Mouse (Mus musculus) liver, embryonic 12.5 days (tissue): ENCODE data around the gene Gimap5. TPM values are rescaled to one million over a fixed set of nuclear protein-coding genes. Genes with fewer than 3 reads are reported as not detected.

Source experiments
- ATAC-seq: fragments of 200-750 bp; cut with Nextera tagmentation; 2 replicates; pipeline ENCODE4 v1.8.0; 2017; ENCODE audit warnings: moderate number of reproducible peaks, mild to moderate bottlenecking, moderate library complexity
- H3K27ac ChIP-seq: fragments of 300-500 bp; sonication (generic); 2 replicates; pipeline ENCODE4 v1.5.1; 2016; ENCODE audit warnings: mild to moderate bottlenecking
- H3K27me3 ChIP-seq: fragments of 300-500 bp; sonication (generic); replicated peaks from 2 replicates; pipeline ENCODE4 v1.6.1; 2016; ENCODE audit warnings: mild to moderate bottlenecking, moderate library complexity
- H3K36me3 ChIP-seq: fragments of 300-500 bp; sonication (generic); 2 replicates; pipeline ENCODE4 v1.6.1; 2016; ENCODE audit warnings: mild to moderate bottlenecking, moderate library complexity
- H3K4me1 ChIP-seq: fragments of 300-500 bp; sonication (generic); 2 replicates; pipeline ENCODE4 v1.6.1; 2016
- H3K4me2 ChIP-seq: fragments of 300-500 bp; sonication (generic); 2 replicates; pipeline ENCODE4 v1.6.1; 2016; ENCODE audit warnings: mild to moderate bottlenecking, moderate library complexity
- H3K4me3 ChIP-seq: fragments of 300-500 bp; sonication (generic); 2 replicates; pipeline ENCODE4 v1.5.1; 2016; ENCODE audit warnings: mild to moderate bottlenecking, moderate library complexity
- H3K9ac ChIP-seq: fragments of 300-500 bp; sonication (generic); 2 replicates; pipeline ENCODE4 v1.6.1; 2016; ENCODE audit warnings: mild to moderate bottlenecking, moderate library complexity
- H3K9me3 ChIP-seq: fragments of 300-500 bp; sonication (generic); replicated peaks from 2 replicates; pipeline ENCODE4 v1.6.1; 2016; ENCODE audit warnings: mild to moderate bottlenecking, moderate library complexity
- WGBS: fragments of 180-500 bp; shearing (Covaris S2); methylation state at CpG from one replicate; pipeline ENCODE4 v1.1.7; 2016; ENCODE audit not compliant: insufficient replicate concordance; 5-methylcytosine and 5-hydroxymethylcytosine counted together
- polyA plus RNA-seq: library from polyadenylated mRNA; unstranded; fragments of >200 nt; fragmentation: Nextera tagmentation; extraction: Ambion mirVana; gene quantifications from 2 replicates; pipeline ENCODE4 v1.2.1, GENCODE M21; 2016

The Gimap5 gene
- polyA plus RNA-seq, 1 experiment from 2014 or later: 3.0 TPM

DNA sequence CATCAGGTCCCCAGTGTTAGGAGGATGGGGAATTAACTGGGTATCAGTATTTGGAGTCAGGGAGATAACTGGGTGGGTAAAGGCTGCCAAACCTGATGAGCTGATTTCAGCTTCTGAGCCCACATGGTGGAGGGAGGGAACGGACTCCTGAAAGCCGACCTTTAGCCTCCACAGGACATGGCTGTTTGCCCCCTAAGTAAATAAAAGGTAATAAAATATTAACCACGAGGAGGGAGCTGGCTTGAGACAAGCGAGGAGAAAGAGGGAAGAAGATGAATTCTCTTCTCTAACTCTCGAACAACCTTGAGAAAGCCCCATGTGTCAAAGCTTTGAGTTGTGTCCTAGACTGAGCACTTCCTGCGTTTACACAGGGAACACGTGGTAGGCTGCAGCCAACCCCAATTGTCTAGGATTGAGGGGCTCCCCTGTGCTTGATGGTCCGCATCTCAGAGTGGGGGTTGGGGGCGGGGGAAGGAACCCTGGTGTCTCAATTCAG, 4.2 kb upstream of the Gimap5 start:
- Histone ChIP-seq H3K4me2 (peak overlapping the region; percentile 62), H3K9ac (no peak overlapping the region), H3K9me3 (no peaks in the 10 kb centered on the region), H3K27ac (peak overlapping the region; percentile 67), H3K27me3 (peaks cover 7% of the 10 kb centered on the region; the same call in 1 of the 2 replicates), H3K36me3 (0 out of 2 replicates have a peak, but pooled peaks cover 9% of the 10 kb centered on the region), H3K4me1 (peaks cover 33% of the 10 kb centered on the region), H3K4me3 (no peak overlapping the region)
- ATAC-seq: peak; percentile 20; the same call in 1 of the 2 replicates
- 41% methylated on average over 9 of the region's 9 CpGs for WGBS

DNA sequence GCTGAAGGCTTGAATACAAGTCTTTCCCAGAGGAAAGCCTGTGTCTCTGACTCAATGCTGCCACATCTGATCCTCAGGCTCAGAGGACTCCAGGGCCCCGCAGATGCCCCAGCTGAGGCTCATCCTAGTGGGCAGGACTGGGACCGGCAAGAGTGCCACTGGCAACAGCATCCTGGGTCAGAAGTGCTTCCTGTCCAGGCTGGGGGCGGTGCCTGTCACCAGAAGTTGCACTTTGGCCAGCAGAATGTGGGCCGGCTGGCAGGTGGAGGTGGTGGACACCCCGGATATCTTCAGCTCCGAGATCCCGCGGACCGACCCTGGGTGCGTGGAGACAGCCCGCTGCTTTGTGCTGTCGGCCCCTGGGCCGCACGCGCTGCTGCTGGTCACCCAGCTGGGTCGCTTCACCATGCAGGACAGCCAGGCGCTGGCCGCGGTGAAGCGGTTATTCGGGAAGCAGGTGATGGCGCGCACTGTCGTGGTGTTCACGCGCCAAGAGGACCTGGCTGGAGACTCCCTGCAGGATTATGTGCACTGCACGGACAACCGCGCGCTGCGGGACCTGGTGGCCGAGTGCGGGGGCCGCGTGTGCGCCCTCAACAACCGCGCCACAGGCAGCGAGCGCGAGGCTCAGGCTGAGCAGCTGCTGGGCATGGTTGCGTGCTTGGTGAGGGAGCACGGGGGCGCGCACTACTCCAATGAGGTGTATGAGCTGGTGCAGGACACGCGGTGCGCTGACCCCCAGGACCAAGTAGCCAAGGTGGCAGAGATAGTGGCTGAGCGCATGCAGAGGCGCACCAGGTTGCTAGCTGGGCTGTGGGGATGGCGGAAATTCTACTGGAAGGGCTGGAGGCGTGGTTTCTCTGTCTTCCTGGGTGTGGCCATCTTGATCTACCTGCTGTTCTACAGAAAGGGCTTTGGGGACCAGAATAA, 3.3 kb upstream of the Gimap5 start:
- Histone ChIP-seq H3K9ac (peak overlapping the region; percentile 42; the same call in 1 of the 2 replicates), H3K36me3 (0 out of 2 replicates have a peak, but pooled peaks cover 9% of the 10 kb centered on the region), H3K4me2 (peak overlapping the region; percentile 62), H3K27ac (peak overlapping the region; percentile 56), H3K4me3 (peak overlapping the region; percentile 40), H3K27me3 (peaks cover 7% of the 10 kb centered on the region; the same call in 1 of the 2 replicates), H3K4me1 (peaks cover 40% of the 10 kb centered on the region), H3K9me3 (no peaks in the 10 kb centered on the region)
- WGBS: 43% methylated on average over 52 of the region's 52 CpGs
- peak; percentile 55; the same call in 1 of the 2 replicates for ATAC-seq

DNA sequence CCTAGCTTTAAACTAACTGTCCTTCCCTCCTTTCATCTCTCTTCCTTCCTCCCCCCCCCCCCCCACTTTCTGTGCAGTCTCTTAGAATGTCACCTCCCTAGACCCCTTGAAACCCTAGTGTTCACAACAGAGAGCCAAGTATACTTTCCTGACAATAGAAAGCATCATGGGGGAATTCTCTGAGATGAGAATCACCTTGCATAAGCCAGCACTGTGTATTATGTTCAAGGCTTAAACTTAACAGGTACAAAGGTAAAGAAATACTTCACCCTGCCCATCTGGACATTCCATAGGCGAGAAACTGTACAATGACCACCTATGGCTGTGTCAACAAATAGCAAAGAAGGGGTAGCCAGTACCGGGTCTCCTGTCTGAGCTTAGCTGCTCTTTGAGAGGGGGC, 507 bp upstream of the Gimap5 start:
- peaks cover 7% of the 10 kb centered on the region; the same call in 1 of the 2 replicates for H3K27me3 ChIP-seq
- H3K4me2 ChIP-seq: 0 out of 2 replicates have a peak overlapping the region, but pooled peaks have one; percentile 32
- H3K9me3 ChIP-seq: no peaks in the 10 kb centered on the region
- H3K9ac ChIP-seq: no peak overlapping the region
- WGBS: 24% methylated on average over 2 of the region's 2 CpGs
- H3K4me1 ChIP-seq: peaks cover 37% of the 10 kb centered on the region
- H3K27ac ChIP-seq: 0 out of 2 replicates have a peak overlapping the region, but pooled peaks have one; percentile 48
- H3K36me3 ChIP-seq: 0 out of 2 replicates have a peak, but pooled peaks cover 9% of the 10 kb centered on the region
- 0 out of 2 replicates have a peak, but pooled peaks have one; percentile 21 for ATAC-seq
- no peak overlapping the region for H3K4me3 ChIP-seq

DNA sequence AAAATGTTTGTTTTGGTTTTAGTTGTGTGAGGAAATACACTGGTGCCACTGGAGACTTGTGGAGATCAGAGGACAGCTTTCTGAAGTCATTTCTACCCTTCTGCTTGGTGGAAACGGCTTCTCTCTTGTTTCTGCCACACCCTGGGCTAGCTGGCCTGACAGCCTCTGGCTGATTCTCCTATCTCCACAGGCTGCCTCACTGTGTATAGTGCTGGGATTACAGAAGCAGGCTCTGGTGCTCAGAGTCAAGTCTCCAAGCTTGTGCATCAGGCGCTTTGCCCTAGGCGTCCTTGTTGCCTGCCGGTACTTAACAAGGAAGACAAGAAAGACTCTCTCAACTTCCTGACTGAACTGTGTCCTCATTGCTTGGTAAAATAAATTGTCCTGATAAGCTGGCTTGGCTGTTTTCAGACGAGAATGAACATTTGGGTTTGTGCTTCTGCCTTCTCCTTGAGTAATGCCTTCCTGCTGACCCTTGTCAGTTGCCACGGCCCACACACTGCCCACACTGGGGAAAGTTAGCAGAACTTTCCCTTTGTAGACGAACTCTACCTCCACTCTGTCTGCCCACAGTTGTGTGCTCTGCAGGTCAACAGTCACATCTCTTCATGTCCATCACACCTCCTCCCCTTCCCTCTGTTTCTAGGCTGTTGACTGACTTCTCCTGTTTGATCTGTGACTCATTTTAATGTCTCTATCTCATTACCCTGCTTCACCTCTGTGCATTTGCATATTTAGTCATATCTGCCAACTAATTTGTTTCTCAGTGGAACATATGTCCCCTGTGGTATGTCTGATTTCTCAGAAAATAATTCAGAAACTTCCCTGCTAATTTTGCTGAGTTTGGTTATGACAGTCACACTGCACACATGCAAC, 1.3 kb downstream of the Gimap5 start:
- Histone ChIP-seq H3K36me3 (0 out of 2 replicates have a peak, but pooled peaks cover 8% of the 10 kb centered on the region), H3K27ac (peak overlapping the region; percentile 32), H3K4me3 (no peak overlapping the region), H3K9ac (no peak overlapping the region), H3K4me2 (peak overlapping the region; percentile 10; the same call in 1 of the 2 replicates), H3K4me1 (peaks cover 26% of the 10 kb centered on the region; the same call in 1 of the 2 replicates), H3K27me3 (peaks cover 6% of the 10 kb centered on the region; the same call in 1 of the 2 replicates), H3K9me3 (no peaks in the 10 kb centered on the region)
- 30% methylated on average over 7 of the region's 7 CpGs for WGBS
- no peak for ATAC-seq

DNA sequence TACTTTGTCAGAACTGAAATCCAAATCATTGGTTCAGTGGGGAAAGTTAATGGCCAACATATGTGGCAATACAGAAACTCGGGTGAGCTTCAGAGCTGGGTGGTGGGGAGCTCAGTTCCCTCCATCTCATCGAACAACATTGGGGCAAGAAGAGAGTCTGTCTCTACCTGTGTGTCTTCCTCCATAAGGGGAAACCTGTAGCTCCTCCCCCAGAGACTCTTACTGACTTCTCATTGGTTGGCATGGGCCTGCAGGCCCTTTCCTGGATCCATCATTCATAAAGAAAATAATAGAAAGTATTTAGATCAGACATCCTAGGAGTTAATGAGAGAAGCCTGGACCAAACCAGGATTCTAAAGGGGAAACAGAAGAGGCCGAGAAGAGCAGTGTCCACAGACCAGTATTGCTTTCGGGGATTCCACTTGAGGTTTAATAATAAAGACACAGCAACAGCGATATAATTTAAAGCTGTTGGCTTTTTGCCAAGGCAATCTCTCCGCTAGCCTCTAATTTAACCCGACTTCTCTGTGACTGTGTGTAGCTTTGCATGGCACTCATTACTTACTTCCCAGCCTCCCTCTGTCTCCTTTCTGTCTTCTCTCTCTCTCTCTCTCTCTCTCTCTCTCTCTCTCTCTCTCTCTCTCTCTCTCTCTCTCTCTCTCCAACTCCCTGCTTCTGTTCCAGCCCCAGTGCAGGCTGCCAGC, 17.7 kb downstream of the Gimap5 start:
- Histone ChIP-seq H3K4me2 (no peak overlapping the region), H3K27ac (no peak overlapping the region), H3K27me3 (no peaks in the 10 kb centered on the region), H3K36me3 (no peaks in the 10 kb centered on the region), H3K9me3 (peaks cover 6% of the 10 kb centered on the region; the same call in 1 of the 2 replicates), H3K4me3 (no peak overlapping the region), H3K9ac (no peak overlapping the region), H3K4me1 (no peaks in the 10 kb centered on the region)
- WGBS: 82% methylated on average over 7 of the region's 7 CpGs
- ATAC-seq: no peak

DNA sequence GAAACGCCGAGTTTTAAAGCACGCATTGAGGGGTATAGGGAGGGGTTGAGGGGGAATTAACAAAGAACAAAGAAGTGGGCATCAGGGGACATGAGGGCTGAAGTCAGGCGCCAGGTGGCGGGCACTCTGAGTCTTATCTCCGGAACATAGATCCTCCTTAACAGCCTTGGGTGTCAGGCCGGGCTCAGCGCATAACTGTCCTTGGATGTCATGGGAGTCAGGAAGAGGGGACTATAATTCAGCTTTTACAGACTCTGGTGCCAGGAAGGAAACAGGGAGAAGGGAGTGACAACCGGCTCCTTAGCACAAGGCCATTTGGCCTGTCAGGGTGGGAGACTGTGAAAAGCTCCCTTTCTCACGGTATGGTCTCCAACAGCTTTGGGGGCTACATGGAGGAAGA, 18.5 kb downstream of the Gimap5 start:
- Histone ChIP-seq H3K9me3 (peaks cover 6% of the 10 kb centered on the region; the same call in 1 of the 2 replicates), H3K36me3 (no peaks in the 10 kb centered on the region), H3K4me1 (no peaks in the 10 kb centered on the region), H3K4me2 (no peak overlapping the region), H3K27ac (no peak overlapping the region), H3K27me3 (no peaks in the 10 kb centered on the region), H3K9ac (no peak overlapping the region), H3K4me3 (no peak overlapping the region)
- 83% methylated on average over 10 of the region's 10 CpGs for WGBS
- no peak for ATAC-seq

DNA sequence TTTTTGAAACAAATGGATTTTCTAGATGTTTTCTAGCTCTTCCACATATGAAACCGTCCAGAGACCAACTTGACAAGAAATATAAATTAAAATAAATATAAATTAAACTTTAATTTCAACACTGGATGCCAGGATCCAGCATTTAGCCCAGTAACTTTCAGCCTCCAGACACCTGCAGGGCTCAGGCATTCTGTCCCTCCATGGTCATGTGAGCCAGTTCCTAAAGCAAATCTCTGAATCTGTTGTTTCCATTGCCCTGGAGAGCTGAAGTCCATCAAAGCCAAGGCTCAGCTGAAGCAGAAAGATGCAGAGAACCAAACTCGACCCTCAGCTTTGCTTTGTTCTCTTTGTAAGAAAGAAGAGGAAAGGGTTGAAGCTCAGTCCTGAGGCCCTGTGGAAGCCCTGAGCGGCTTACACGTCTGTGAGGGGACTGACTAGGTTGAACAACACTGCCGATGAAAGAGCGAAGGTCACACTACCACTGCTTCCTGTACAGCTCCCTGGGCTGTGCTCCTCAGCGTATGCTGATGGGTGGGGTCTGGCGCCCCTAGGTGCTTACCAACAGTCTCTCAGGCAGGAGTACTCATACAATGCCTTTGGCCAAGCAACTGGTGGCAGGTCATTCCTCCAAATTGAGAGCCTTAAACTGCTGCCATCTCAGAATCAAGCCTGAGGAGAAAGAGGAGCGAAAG, 22.3 kb downstream of the Gimap5 start:
- peak; percentile 59 for ATAC-seq
- H3K4me1 ChIP-seq: no peaks in the 10 kb centered on the region
- WGBS: 46% methylated on average over 9 of the region's 9 CpGs
- no peak overlapping the region for H3K4me2 ChIP-seq
- H3K4me3 ChIP-seq: no peak overlapping the region
- no peaks in the 10 kb centered on the region for H3K36me3 ChIP-seq
- no peaks in the 10 kb centered on the region for H3K27me3 ChIP-seq
- H3K27ac ChIP-seq: no peak overlapping the region
- no peak overlapping the region for H3K9ac ChIP-seq
- peaks cover 6% of the 10 kb centered on the region; the same call in 1 of the 2 replicates for H3K9me3 ChIP-seq

DNA sequence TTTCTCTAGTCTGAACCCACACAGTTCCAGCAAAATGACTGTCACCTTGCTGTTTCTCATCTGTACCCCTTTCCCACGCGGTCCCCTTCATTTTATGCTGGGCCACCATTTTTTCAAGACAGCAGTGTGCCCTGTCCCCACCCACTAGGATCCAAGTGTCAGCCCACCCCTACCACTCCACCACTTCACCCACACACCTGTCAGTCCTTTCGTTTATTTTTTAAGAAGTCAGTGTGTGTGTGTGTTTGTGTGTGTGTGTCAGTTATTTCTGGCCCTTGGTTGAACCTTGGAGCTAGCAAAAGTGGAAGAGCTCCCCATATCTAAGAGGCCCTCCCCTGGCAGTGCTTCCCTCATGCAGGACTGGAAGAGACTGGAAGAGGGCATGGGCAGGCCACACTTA, 22.9 kb downstream of the Gimap5 start:
- no peak overlapping the region for H3K27ac ChIP-seq
- no peaks in the 10 kb centered on the region for H3K27me3 ChIP-seq
- H3K4me3 ChIP-seq: no peak overlapping the region
- H3K4me1 ChIP-seq: no peaks in the 10 kb centered on the region
- H3K36me3 ChIP-seq: no peaks in the 10 kb centered on the region
- ATAC-seq: no peak
- H3K9me3 ChIP-seq: peaks cover 6% of the 10 kb centered on the region; the same call in 1 of the 2 replicates
- no peak overlapping the region for H3K9ac ChIP-seq
- WGBS: 73% methylated on average over 3 of the region's 3 CpGs
- no peak overlapping the region for H3K4me2 ChIP-seq

DNA sequence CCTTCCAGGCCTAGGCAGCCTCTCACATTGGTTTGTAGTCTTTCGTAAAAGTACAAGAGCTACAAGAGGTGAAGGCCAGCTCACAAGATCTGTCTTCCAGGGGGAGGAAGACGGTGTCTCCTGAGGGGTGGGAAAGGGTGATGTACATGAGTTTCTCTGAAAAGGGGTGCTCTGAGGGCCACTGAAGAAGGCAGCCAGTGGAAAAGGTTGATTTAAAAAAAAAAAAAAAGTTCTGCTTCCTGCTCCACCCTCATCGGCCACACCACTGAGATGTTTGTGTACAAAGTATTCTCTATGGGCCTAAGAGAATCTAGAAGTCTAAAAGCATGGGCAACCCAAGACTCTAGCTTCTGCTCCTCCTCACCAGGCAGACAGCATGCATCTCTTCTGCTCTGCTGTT, 24.7 kb downstream of the Gimap5 start, which contains the start of gene Gimap3:
TSS of gene Gimap3 (minus strand) at position 156 of the 400 bp plus-strand sequence.
- Histone ChIP-seq H3K36me3 (no peaks in the 10 kb centered on the region), H3K27me3 (no peaks in the 10 kb centered on the region), H3K9me3 (no peaks in the 10 kb centered on the region), H3K27ac (no peak within 1 kb of the TSS), H3K9ac (no peak within 1 kb of the TSS), H3K4me1 (no peaks in the 10 kb centered on the region), H3K4me3 (no peak within 1 kb of the TSS), H3K4me2 (no peak within 1 kb of the TSS)
- 70% methylated on average over 3 of the region's 3 CpGs for WGBS
- no peak for ATAC-seq

DNA sequence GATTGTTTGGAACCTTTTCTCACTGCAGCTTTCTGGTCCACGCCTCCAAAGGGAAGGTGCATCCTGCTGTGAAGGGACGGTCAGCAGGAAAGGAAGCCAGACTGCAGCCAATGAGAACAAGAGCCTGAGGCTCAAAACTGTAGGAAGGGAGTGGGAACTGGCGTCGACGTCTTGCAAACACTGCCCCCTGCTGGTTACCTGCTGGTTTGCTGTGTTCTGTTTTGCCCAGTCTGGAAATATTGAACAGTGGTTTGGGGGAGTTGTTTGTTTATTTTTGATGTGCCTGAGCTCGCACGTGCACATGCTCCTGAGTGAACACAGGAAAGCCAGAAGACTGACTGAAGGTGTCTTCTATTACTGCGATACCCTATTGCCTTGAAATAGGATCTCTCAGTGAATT, 26.0 kb downstream of the Gimap5 start:
- Histone ChIP-seq H3K9ac (no peak overlapping the region), H3K4me3 (no peak overlapping the region), H3K27me3 (no peaks in the 10 kb centered on the region), H3K4me2 (no peak overlapping the region), H3K4me1 (no peaks in the 10 kb centered on the region), H3K27ac (no peak overlapping the region), H3K9me3 (no peaks in the 10 kb centered on the region), H3K36me3 (no peaks in the 10 kb centered on the region)
- 7% methylated on average over 8 of the region's 8 CpGs for WGBS
- ATAC-seq: no peak
